Mouse (Mus musculus): ENCODE measurements at regions not wholly inside any gene's neighbourhood (a gene's known extent, or its start where the extent isn't known, plus 50 kb on each side); places are given as distances from the start of the nearest gene placed in this dataset.

DNA sequence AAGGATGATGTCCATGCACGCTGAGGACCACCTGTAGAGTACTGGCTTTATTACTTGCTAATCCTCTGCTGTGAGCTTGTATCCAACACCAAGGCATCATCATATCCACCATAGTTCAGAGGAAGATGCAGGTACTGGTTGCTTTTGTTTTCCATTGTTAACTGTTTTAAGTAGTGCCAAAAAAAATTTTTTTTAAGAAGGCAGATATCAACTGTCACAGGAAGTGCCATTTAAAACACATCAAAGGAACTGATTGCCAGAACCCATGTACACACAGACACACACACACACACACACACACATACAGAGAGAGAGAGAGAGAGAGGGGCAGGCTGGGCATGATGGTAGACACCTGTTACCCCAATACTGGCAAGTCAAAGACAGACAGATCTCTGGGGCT, 319.1 kb downstream of the Gadd45g start:
- TF ChIP-seq CTCF (IDR thresholded peaks at IDR 0.05; ENCODE audit: borderline replicate concordance, insufficient read depth, low read depth, low read length) (no peak), POLR2A (IDR thresholded peaks at IDR 0.05; ENCODE audit: borderline replicate concordance, insufficient read depth, low read length) (no peak)
